Mouse (Mus musculus): ENCODE results near the gene Slfn9.

GRCm38 (mm10) chr11:82949036-82949435 is 42.6 kb downstream of the Slfn9 start:
- no peak for TF ChIP-seq CTCF (IDR thresholded peaks at IDR 0.05; ENCODE audit: control insufficient read depth, insufficient read depth, insufficient read length)
- no peak for TF ChIP-seq MAX (IDR thresholded peaks at IDR 0.05)
- TF ChIP-seq USF1 (IDR thresholded peaks at IDR 0.05; ENCODE audit: low read depth) = no peak
- no peak for TF ChIP-seq MYOG (IDR thresholded peaks at IDR 0.05; ENCODE audit: control insufficient read depth, extremely low read depth, insufficient read length)

Measured in C2C12 (cell line).